Mouse (Mus musculus) liver, postnatal 0 days (tissue): ENCODE results near the gene Fam118a.

Experiments
- CTCF ChIP-seq: sonication (generic); IDR thresholded peaks from 2 replicates; pipeline ENCODE4 v1.5.1; 2016; ENCODE audit warnings: antibody characterized with exemption, low read depth
- EP300 ChIP-seq: IDR thresholded peaks from 2 replicates; pipeline ENCODE4 v1.6.1; 2016; ENCODE audit warnings: antibody characterized with exemption, low read depth, mild to moderate bottlenecking

DNA sequence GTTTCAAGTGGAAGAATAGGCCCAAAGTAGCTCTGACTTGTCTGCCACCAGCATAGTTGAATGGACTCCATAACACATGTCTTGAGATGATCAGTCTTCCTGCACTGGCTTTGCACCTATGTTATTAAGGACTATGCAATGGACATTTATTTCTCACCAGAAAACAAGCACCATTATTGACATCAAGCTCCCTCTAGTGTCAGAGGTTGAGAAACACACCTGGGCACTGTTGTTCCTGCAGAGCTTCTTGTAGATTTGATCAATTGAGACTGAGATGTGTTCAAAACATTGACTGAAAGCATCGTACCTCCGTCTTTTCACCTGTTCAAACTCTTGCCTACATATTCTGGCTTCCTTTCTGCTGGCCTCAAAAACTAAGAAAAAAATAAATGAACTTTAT, 41.8 kb downstream of the Fam118a start:
- TF ChIP-seq EP300, result no peak
- TF ChIP-seq CTCF, result peak; percentile 84
